Mouse (Mus musculus) Patski (cell line): Measurements from ENCODE around the gene Ikzf2. TPM values are rescaled to one million over a fixed set of nuclear protein-coding genes. Genes with fewer than 3 reads are reported as not detected.

Experiments
- ATAC-seq: fragments of 100-300 bp; one replicate; pipeline ENCODE4 v1.8.0; 2021
- CTCF ChIA-PET: fragments of 350-600 bp; sonication (Branson Sonifier 250); formaldehyde crosslinking; loops from one replicate; lab custom pipeline; 2022; ENCODE audit warnings: inconsistent platforms; lab: Charles Lee
- POLR2A ChIA-PET: fragments of 350-600 bp; sonication (Branson Sonifier 250); formaldehyde crosslinking; loops from one replicate; lab custom pipeline; 2022; ENCODE audit warnings: antibody characterized with exemption, inconsistent platforms; lab: Charles Lee
- DNase-seq: peaks from one replicate; pipeline ENCODE4 v3.0.0-alpha.2; 2011; ENCODE audit warnings: low read depth, low spot score
- H3K27me3 ChIP-seq: fragments of 371-371 bp; one replicate; pipeline ENCODE4 v1.5.1; 2021
- CTCF ChIP-seq: fragments of 100-300 bp; IDR thresholded peaks from one replicate; pipeline ENCODE4 v1.5.1; 2021
- in situ Hi-C: fragments of 300-500 bp; cut with MboI; formaldehyde crosslinking; loops from 3 replicates; pipeline ENCODE4 v1.11.1; 2018; ENCODE audit warnings: low pct_unique_long_range_greater_than_20kb, mixed read lengths
- polyA plus RNA-seq: library from polyadenylated mRNA; unstranded; gene quantifications from one replicate; pipeline ENCODE4 v1.2.3, GENCODE M21; 2021

The Ikzf2 gene
- polyA plus RNA-seq, 1 experiment from 2014 or later, result 3.9 TPM

- POLR2A ChIA-PET, result no interaction called here
- H3K27me3 ChIP-seq, result no peaks in the 10 kb centered on the region
- in situ Hi-C loops, result no loop called here
- no peak for ATAC-seq
- TF ChIP-seq CTCF, result no peak
- DNase-seq, result no peak
- CTCF ChIA-PET, result interaction anchor here (0.8 kb wide), 2 partner anchors 9 to 12 kb away, joined by 3 read pairs; no protein-coding TSS in a partner anchor
Measured at GRCm38 (mm10) chr1:69669897-69670404, 17.1 kb downstream of the Ikzf2 start.

- TF ChIP-seq CTCF, result no peak
- ATAC-seq, result no peak
- no peaks in the 10 kb centered on the region for H3K27me3 ChIP-seq
- ChIA-PET CTCF (interaction anchor here (0.8 kb wide), 1 partner anchor 17 kb away, joined by 3 read pairs; no protein-coding TSS in a partner anchor), POLR2A (no interaction called here)
- in situ Hi-C loops, result no loop called here
- DNase-seq, result no peak
Measured at GRCm38 (mm10) chr1:69667456-69667855, 19.6 kb downstream of the Ikzf2 start.

- DNase-seq, result no peak
- ATAC-seq, result no peak
- H3K27me3 ChIP-seq, result no peaks in the 10 kb centered on the region
- CTCF ChIA-PET, result no interaction called here
- POLR2A ChIA-PET, result no interaction called here
- in situ Hi-C loops, result no loop called here
- no peak for TF ChIP-seq CTCF
Measured at GRCm38 (mm10) chr1:69659779-69660178, 27.3 kb downstream of the Ikzf2 start.

GRCm38 (mm10) chr1:69658051-69658450 is 29.0 kb downstream of the Ikzf2 start:
- ATAC-seq (no peak), DNase-seq (no peak)
- H3K27me3 ChIP-seq, result no peaks in the 10 kb centered on the region
- CTCF ChIA-PET, result interaction anchor here (1.8 kb wide), 1 partner anchor 326 kb away, joined by 4 read pairs; no protein-coding TSS in a partner anchor
- TF ChIP-seq CTCF, result no peak
- POLR2A ChIA-PET, result no interaction called here
- in situ Hi-C loops, result no loop called here

GRCm38 (mm10) chr1:69657455-69657854 is 29.6 kb downstream of the Ikzf2 start:
- POLR2A ChIA-PET, result no interaction called here
- H3K27me3 ChIP-seq, result no peaks in the 10 kb centered on the region
- no peak for TF ChIP-seq CTCF
- ATAC-seq (no peak), DNase-seq (no peak)
- CTCF ChIA-PET, result interaction anchor here (1.8 kb wide), 1 partner anchor 326 kb away, joined by 4 read pairs; no protein-coding TSS in a partner anchor
- in situ Hi-C loops, result no loop called here

- ATAC-seq (no peak), DNase-seq (no peak)
- no peaks in the 10 kb centered on the region for H3K27me3 ChIP-seq
- no peak for TF ChIP-seq CTCF
- POLR2A ChIA-PET, result no interaction called here
- in situ Hi-C loops, result no loop called here
- CTCF ChIA-PET, result no interaction called here
Measured at GRCm38 (mm10) chr1:69656929-69657328, 30.1 kb downstream of the Ikzf2 start.

- ChIA-PET CTCF (no interaction called here), POLR2A (no interaction called here)
- H3K27me3 ChIP-seq, result no peaks in the 10 kb centered on the region
- in situ Hi-C loops, result no loop called here
- TF ChIP-seq CTCF, result no peak
- DNase-seq, result no peak
- ATAC-seq, result no peak
Measured at GRCm38 (mm10) chr1:69656047-69656782, 30.8 kb downstream of the Ikzf2 start.

- TF ChIP-seq CTCF, result no peak
- DNase-seq (no peak), ATAC-seq (no peak)
- in situ Hi-C loops, result no loop called here
- CTCF ChIA-PET, result no interaction called here
- POLR2A ChIA-PET, result interaction anchor here (0.6 kb wide), 1 partner anchor 197 kb away, joined by 3 read pairs; no protein-coding TSS in a partner anchor
- no peaks in the 10 kb centered on the region for H3K27me3 ChIP-seq
Measured at GRCm38 (mm10) chr1:69655368-69655767, 31.7 kb downstream of the Ikzf2 start.

- in situ Hi-C loops, result no loop called here
- DNase-seq (no peak), ATAC-seq (no peak)
- ChIA-PET POLR2A (interaction anchor here (0.6 kb wide), 1 partner anchor 196 kb away, joined by 3 read pairs; no protein-coding TSS in a partner anchor), CTCF (no interaction called here)
- no peak for TF ChIP-seq CTCF
- no peaks in the 10 kb centered on the region for H3K27me3 ChIP-seq
Measured at GRCm38 (mm10) chr1:69654955-69655354, 32.1 kb downstream of the Ikzf2 start.

- H3K27me3 ChIP-seq, result no peaks in the 10 kb centered on the region
- in situ Hi-C loops, result no loop called here
- DNase-seq (no peak), ATAC-seq (no peak)
- POLR2A ChIA-PET, result no interaction called here
- CTCF ChIA-PET, result interaction anchor here (0.7 to 1.7 kb wide), 2 partner anchors 38 to 294 kb away, joined by 3 read pairs; no protein-coding TSS in a partner anchor
- TF ChIP-seq CTCF, result no peak
Measured at GRCm38 (mm10) chr1:69653419-69653818, 33.6 kb downstream of the Ikzf2 start.

- POLR2A ChIA-PET, result no interaction called here
Measured at GRCm38 (mm10) chr1:69643138-69643537, 43.9 kb downstream of the Ikzf2 start.

More at GRCm38 (mm10) chr1:69643138-69643537, 43.9 kb downstream of the Ikzf2 start:
- ATAC-seq (no peak), DNase-seq (no peak)
- CTCF ChIA-PET, result interaction anchor here (1.1 kb wide), 1 partner anchor 9 kb away, joined by 3 read pairs; no protein-coding TSS in a partner anchor
- no peak for TF ChIP-seq CTCF
- in situ Hi-C loops, result no loop called here
- no peaks in the 10 kb centered on the region for H3K27me3 ChIP-seq
